Mouse (Mus musculus) lung, postnatal 0 days (tissue): Measurements from ENCODE around the gene Slc11a1. TPM values are rescaled to one million over a fixed set of nuclear protein-coding genes. Genes with fewer than 3 reads are reported as not detected.

Experiments used
- ATAC-seq: fragments of 200-750 bp; cut with Nextera tagmentation; 2 replicates; pipeline ENCODE4 v1.8.0; 2017; ENCODE audit warnings: moderate library complexity
- DNase-seq: peaks from one replicate; pipeline ENCODE4 v3.0.0-alpha.2; 2016; ENCODE audit warnings: low spot score
- H3K27ac ChIP-seq: fragments of 300-500 bp; sonication (generic); 2 replicates; pipeline ENCODE4 v1.5.1; 2014; ENCODE audit warnings: antibody characterized with exemption, mild to moderate bottlenecking, low read length, mixed read lengths
- H3K27me3 ChIP-seq: fragments of 300-500 bp; sonication (generic); replicated peaks from 2 replicates; pipeline ENCODE4 v1.6.1; 2014; ENCODE audit warnings: low read length, mixed read lengths; ENCODE audit not compliant: insufficient read depth
- H3K36me3 ChIP-seq: fragments of 300-500 bp; sonication (generic); 2 replicates; pipeline ENCODE4 v1.6.1; 2014; ENCODE audit warnings: low read length, mixed read lengths; ENCODE audit not compliant: insufficient read depth
- H3K4me1 ChIP-seq: fragments of 300-500 bp; sonication (generic); 2 replicates; pipeline ENCODE4 v1.6.1; 2014; ENCODE audit warnings: antibody characterized with exemption, low read depth, low read length, mixed read lengths; ENCODE audit not compliant: insufficient read depth
- H3K4me2 ChIP-seq: fragments of 300-500 bp; sonication (generic); replicated peaks from 2 replicates; pipeline ENCODE4 v1.6.1; 2014; ENCODE audit warnings: low read depth, mild to moderate bottlenecking, low read length, moderate library complexity, mixed read lengths
- H3K4me3 ChIP-seq: fragments of 300-500 bp; sonication (generic); 2 replicates; pipeline ENCODE4 v1.5.1; 2014; ENCODE audit warnings: low read depth, low read length
- H3K9ac ChIP-seq: fragments of 300-500 bp; sonication (generic); replicated peaks from 2 replicates; pipeline ENCODE4 v1.6.1; 2014; ENCODE audit warnings: low read depth, mild to moderate bottlenecking
- H3K9me3 ChIP-seq: fragments of 300-500 bp; sonication (generic); 2 replicates; pipeline ENCODE4 v1.6.1; 2016; ENCODE audit warnings: low read length, mixed read lengths
- CTCF ChIP-seq: IDR thresholded peaks from 2 replicates; pipeline ENCODE4 v1.5.1; 2016; ENCODE audit warnings: antibody characterized with exemption, mild to moderate bottlenecking
- EP300 ChIP-seq: IDR thresholded peaks from 2 replicates; pipeline ENCODE4 v1.6.1; 2016; ENCODE audit warnings: antibody characterized with exemption, mild to moderate bottlenecking, control low read depth
- WGBS: fragments of 180-500 bp; shearing (Covaris S2); extraction: QIAGEN DNeasy Blood & Tissue Kit; methylation state at CpG from one replicate; pipeline ENCODE4 v1.1.7; 2014; 5-methylcytosine and 5-hydroxymethylcytosine counted together
- polyA plus RNA-seq: library from polyadenylated mRNA; unstranded; fragments of >200 nt; fragmentation: Nextera tagmentation; extraction: Ambion mirVana; gene quantifications from 2 replicates; pipeline ENCODE4 v1.2.1, GENCODE M21; 2015

The Slc11a1 gene
- polyA plus RNA-seq, 1 experiment from 2014 or later: 4.8 TPM

GRCm38 (mm10) chr1:74388398-74388920, 13.5 kb downstream of the Slc11a1 start:
- no peak for ATAC-seq
- H3K9me3 ChIP-seq: no peaks in the 10 kb centered on the region

GRCm38 (mm10) chr1:74389831-74390286, 14.9 kb downstream of the Slc11a1 start:
- ATAC-seq (no peak), DNase-seq (peak; percentile 68)
- H3K9ac ChIP-seq: peak overlapping the region; percentile 13
- H3K4me3 ChIP-seq: peak overlapping the region; percentile 20
- H3K4me2 ChIP-seq: peak overlapping the region; percentile 79
- no peaks in the 10 kb centered on the region for H3K9me3 ChIP-seq
- peak overlapping the region; percentile 100 for H3K27ac ChIP-seq
- 4% methylated on average over 28 of the region's 29 CpGs for WGBS
- H3K36me3 ChIP-seq: no peaks in the 10 kb centered on the region; the same call in 1 of the 2 replicates
- peaks cover 9% of the 10 kb centered on the region; the same call in 1 of the 2 replicates for H3K4me1 ChIP-seq
- no peaks in the 10 kb centered on the region for H3K27me3 ChIP-seq
- TF ChIP-seq CTCF (no peak), EP300 (no peak)

More at GRCm38 (mm10) chr1:74388398-74388920, 13.5 kb downstream of the Slc11a1 start:
- H3K27ac ChIP-seq: no peak overlapping the region
- peaks cover 9% of the 10 kb centered on the region; the same call in 1 of the 2 replicates for H3K4me1 ChIP-seq
- H3K36me3 ChIP-seq: no peaks in the 10 kb centered on the region
- WGBS: 80% methylated on average over 7 of the region's 7 CpGs
- no peak overlapping the region for H3K4me2 ChIP-seq
- no peaks in the 10 kb centered on the region for H3K27me3 ChIP-seq
- TF ChIP-seq EP300 (no peak), CTCF (no peak)
- DNase-seq: no peak
- no peak overlapping the region for H3K9ac ChIP-seq
- H3K4me3 ChIP-seq: no peak overlapping the region

- peak overlapping the region; percentile 96 for H3K4me3 ChIP-seq
- peak; percentile 81 for DNase-seq
- peak overlapping the region; percentile 13 for H3K9ac ChIP-seq
- TF ChIP-seq CTCF: peak; percentile 84
- TF ChIP-seq EP300: no peak
- no peaks in the 10 kb centered on the region for H3K27me3 ChIP-seq
- H3K36me3 ChIP-seq: no peaks in the 10 kb centered on the region; the same call in 1 of the 2 replicates
- H3K27ac ChIP-seq: peak overlapping the region; percentile 100
- WGBS: 5% methylated on average over 21 of the region's 21 CpGs
- H3K4me2 ChIP-seq: peak overlapping the region; percentile 79
- no peaks in the 10 kb centered on the region for H3K9me3 ChIP-seq
- H3K4me1 ChIP-seq: peaks cover 9% of the 10 kb centered on the region; the same call in 1 of the 2 replicates
- ATAC-seq: no peak
These were observed 15.4 kb downstream of the Slc11a1 start for GRCm38 (mm10) chr1:74390287-74390906.

GRCm38 (mm10) chr1:74390924-74391748, 16.1 kb downstream of the Slc11a1 start, which contains the start of gene Ctdsp1:
Ctdsp1 (plus strand) TSS chr1:74391509.
- peak; percentile 82 for ATAC-seq
- Histone ChIP-seq H3K27me3 (no peaks in the 10 kb centered on the region), H3K36me3 (no peaks in the 10 kb centered on the region; the same call in 1 of the 2 replicates), H3K27ac (peak within 1 kb of the TSS; percentile 100), H3K4me3 (peak within 1 kb of the TSS; percentile 96), H3K4me2 (peak within 1 kb of the TSS; percentile 79), H3K4me1 (peaks cover 9% of the 10 kb centered on the region; the same call in 1 of the 2 replicates), H3K9me3 (no peaks in the 10 kb centered on the region), H3K9ac (peak within 1 kb of the TSS; percentile 99)
- TF ChIP-seq CTCF: 0 out of 2 replicates have a peak, but pooled peaks have one; percentile 22
- TF ChIP-seq EP300: no peak; the same call in 1 of the 2 replicates
- peak; percentile 100 for DNase-seq
- 2% methylated on average over 44 of the region's 51 CpGs for WGBS

GRCm38 (mm10) chr1:74391844-74392441, 16.9 kb downstream of the Slc11a1 start:
- Histone ChIP-seq H3K27me3 (no peaks in the 10 kb centered on the region), H3K9me3 (no peaks in the 10 kb centered on the region), H3K27ac (peak overlapping the region; percentile 100), H3K4me1 (peaks cover 9% of the 10 kb centered on the region; the same call in 1 of the 2 replicates), H3K4me2 (peak overlapping the region; percentile 79), H3K4me3 (peak overlapping the region; percentile 96), H3K9ac (peak overlapping the region; percentile 99), H3K36me3 (no peaks in the 10 kb centered on the region; the same call in 1 of the 2 replicates)
- DNase-seq (peak; percentile 83), ATAC-seq (peak; percentile 37)
- WGBS: 4% methylated on average over 47 of the region's 63 CpGs
- 0 out of 2 replicates have a peak, but pooled peaks have one; percentile 15 for TF ChIP-seq CTCF
- TF ChIP-seq EP300: no peak
